Mouse (Mus musculus): ENCODE results near the gene Yy2. TPM values are rescaled to one million over a fixed set of nuclear protein-coding genes. Genes with fewer than 3 reads are reported as not detected.

Gene Yy2
- 0.07 TPM in 1 of 2 replicates, not detected in the other for polyA plus RNA-seq (2012; rRNA removed; ENCODE audit: low replicate concordance)

GRCm38 (mm10) chrX:157568840-157569239 lies at the start of gene Yy2:
Yy2 (minus strand) TSS chrX:157568985.

GRCm38 (mm10) chrX:157598186-157598996 lies 29.6 kb upstream of the Yy2 start, which contains the start of gene Mbtps2:
Mbtps2 (minus strand) TSS chrX:157598715.

Other genes starting within 250 kb of the Yy2 start
- 0.03 TPM in 1 of 2 replicates, not detected in the other for gene Phex, start 153.7 kb downstream of the Yy2 start, polyA plus RNA-seq (2012; rRNA removed; ENCODE audit: low replicate concordance)
- 11.3 and 11.7 TPM in 2 replicates for gene Sms, start 76.7 kb downstream of the Yy2 start, polyA plus RNA-seq (2012; rRNA removed; ENCODE audit: low replicate concordance)
- gene Mbtps2, start 29.7 kb upstream of the Yy2 start, polyA plus RNA-seq (2012; rRNA removed; ENCODE audit: low replicate concordance), result 6.6 and 12.9 TPM in 2 replicates
- gene Smpx, start 129.9 kb upstream of the Yy2 start, polyA plus RNA-seq (2012; rRNA removed; ENCODE audit: low replicate concordance), result 36.6 TPM in 1 of 2 replicates, not detected in the other
- gene Klhl34, start 249.4 kb upstream of the Yy2 start, polyA plus RNA-seq (2012; rRNA removed; ENCODE audit: low replicate concordance), result 3.4 TPM in 1 of 2 replicates, not detected in the other